Mouse (Mus musculus): ENCODE results near the gene Zfhx2. TPM values are rescaled to one million over a fixed set of nuclear protein-coding genes. Genes with fewer than 3 reads are reported as not detected.

Gene Zfhx2
- polyA plus RNA-seq, 1 experiment from 2014 or later, result 2.9 TPM

DNA sequence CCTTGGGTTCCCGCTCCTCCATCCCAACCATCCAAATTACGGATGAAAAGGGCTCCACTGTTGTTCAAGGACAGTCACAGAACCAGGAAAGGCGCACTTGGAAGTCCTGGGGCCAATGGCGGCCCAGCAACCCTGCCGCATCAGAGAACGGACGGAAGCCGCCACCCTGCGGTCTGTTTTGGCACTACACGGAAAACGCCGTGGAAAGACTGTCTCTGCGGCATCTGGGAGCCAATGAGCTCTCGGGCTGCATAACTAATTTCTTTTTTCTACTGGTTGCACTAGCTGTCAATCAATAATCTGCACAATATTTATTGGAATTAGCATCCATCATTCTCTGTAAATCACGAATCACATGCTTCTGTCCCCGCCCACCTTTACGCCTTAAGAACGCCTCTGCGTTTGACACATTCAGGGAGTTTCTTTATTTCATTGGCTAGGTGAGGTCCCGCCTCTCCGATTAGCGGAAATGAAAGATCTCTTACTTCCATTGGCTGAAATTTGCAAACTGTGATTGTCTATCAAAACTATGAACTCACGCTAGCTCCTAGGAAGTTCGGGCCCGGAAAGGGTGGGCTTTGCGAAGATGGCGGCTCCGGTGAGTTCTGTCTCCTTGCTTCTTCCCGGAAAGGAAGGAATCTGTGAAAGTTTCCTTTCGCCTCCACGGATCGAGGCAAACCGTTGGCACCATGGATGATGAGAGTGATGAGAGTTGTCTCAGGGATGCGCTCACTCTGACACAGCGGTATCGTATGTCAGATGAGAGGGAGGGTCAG lies 76.9 kb downstream of the Zfhx2 start, which contains the start of gene Ngdn:
Gene Ngdn (plus strand): TSS at position 464 of the 776 bp plus-strand sequence.
- Histone ChIP-seq H3K4me1 (ENCODE audit: control insufficient read depth, insufficient read depth, low read length) (no peaks in the 10 kb centered on the region; the same call in 1 of the 2 replicates), H3K9ac (ENCODE audit: low read depth, low read length) (peak within 1 kb of the TSS; percentile 83), H3K27ac (ENCODE audit: low read depth, low read length) (peak within 1 kb of the TSS; percentile 83), H3K4me3 (ENCODE audit: low read depth, low read length) (peak within 1 kb of the TSS; percentile 76), H3K9me3 (replicated peaks; ENCODE audit: control insufficient read depth, low read length) (no peaks in the 10 kb centered on the region), H3K27me3 (ENCODE audit: control insufficient read depth, insufficient read depth, low read length) (no peaks in the 10 kb centered on the region), H3K4me2 (peak within 1 kb of the TSS; percentile 81), H3K36me3 (ENCODE audit: control insufficient read depth, insufficient read depth, low read length) (no peaks in the 10 kb centered on the region; the same call in 1 of the 2 replicates)
- ATAC-seq (replicated peaks; ENCODE audit: insufficient number of reproducible peaks, low FRiP score, low TSS enrichment), result peak; percentile 92
- WGBS (ENCODE audit: insufficient replicate concordance), result under 1% methylated on average over 36 of the region's 36 CpGs

DNA sequence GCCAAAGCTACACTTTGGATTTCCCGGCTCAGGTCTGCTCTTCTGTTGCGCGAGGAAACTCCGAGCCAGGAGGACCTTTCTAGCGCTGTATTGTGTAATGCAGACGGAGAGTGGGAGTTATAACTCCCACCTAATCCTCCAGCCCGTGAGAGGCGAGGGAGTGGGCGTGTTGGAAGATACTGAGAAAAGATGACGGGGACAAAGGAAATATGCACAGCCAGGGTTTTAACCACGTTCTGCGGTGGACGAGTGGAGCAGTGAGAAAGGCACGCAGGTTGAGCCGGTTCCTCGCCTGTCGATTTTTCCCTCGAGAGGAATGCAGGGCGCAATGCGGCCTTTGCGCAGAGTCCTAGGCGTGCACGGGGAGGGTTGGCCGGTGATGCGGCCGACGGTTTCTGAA lies 77.5 kb downstream of the Zfhx2 start:
- no peaks in the 10 kb centered on the region; the same call in 1 of the 2 replicates for H3K4me1 ChIP-seq (ENCODE audit: control insufficient read depth, insufficient read depth, low read length)
- 0% methylated on average over 27 of the region's 27 CpGs for WGBS (ENCODE audit: insufficient replicate concordance)
- ATAC-seq (replicated peaks; ENCODE audit: insufficient number of reproducible peaks, low FRiP score, low TSS enrichment), result peak; percentile 36
- H3K4me3 ChIP-seq (ENCODE audit: low read depth, low read length), result peak overlapping the region; percentile 76
- no peaks in the 10 kb centered on the region; the same call in 1 of the 2 replicates for H3K36me3 ChIP-seq (ENCODE audit: control insufficient read depth, insufficient read depth, low read length)
- peak overlapping the region; percentile 83 for H3K27ac ChIP-seq (ENCODE audit: low read depth, low read length)
- H3K27me3 ChIP-seq (ENCODE audit: control insufficient read depth, insufficient read depth, low read length), result no peaks in the 10 kb centered on the region
- H3K9ac ChIP-seq (ENCODE audit: low read depth, low read length), result peak overlapping the region; percentile 81
- H3K9me3 ChIP-seq (replicated peaks; ENCODE audit: control insufficient read depth, low read length), result no peaks in the 10 kb centered on the region
- peak overlapping the region; percentile 81 for H3K4me2 ChIP-seq

DNA sequence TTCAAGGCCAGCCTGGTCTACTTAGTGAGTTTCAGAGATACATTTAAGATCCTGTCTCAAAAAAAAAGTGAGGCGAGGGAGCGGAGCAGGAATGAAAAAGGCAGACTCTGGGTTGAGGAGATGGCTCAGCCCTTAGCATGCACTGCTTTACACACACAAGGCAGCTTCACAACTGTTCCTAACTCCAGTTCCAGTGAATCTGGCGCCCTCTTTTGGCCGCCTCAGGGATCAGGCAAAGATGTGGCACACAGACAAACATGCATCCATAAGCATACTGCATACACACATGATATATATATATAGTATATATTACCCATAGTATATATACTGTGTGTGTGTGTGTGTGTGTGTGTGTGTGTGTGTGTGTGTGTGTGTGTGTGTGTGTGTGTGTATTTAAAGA lies 81.0 kb downstream of the Zfhx2 start:
- Histone ChIP-seq H3K36me3 (ENCODE audit: control insufficient read depth, insufficient read depth, low read length) (no peaks in the 10 kb centered on the region), H3K4me2 (no peak overlapping the region), H3K27me3 (ENCODE audit: control insufficient read depth, insufficient read depth, low read length) (no peaks in the 10 kb centered on the region), H3K27ac (ENCODE audit: low read depth, low read length) (no peak overlapping the region), H3K4me3 (ENCODE audit: low read depth, low read length) (no peak overlapping the region), H3K4me1 (ENCODE audit: control insufficient read depth, insufficient read depth, low read length) (no peaks in the 10 kb centered on the region; the same call in 1 of the 2 replicates), H3K9me3 (replicated peaks; ENCODE audit: control insufficient read depth, low read length) (no peaks in the 10 kb centered on the region), H3K9ac (ENCODE audit: low read depth, low read length) (no peak overlapping the region)
- 75% methylated on average over 4 of the region's 4 CpGs for WGBS (ENCODE audit: insufficient replicate concordance)
- ATAC-seq (replicated peaks; ENCODE audit: insufficient number of reproducible peaks, low FRiP score, low TSS enrichment), result no peak

Other genes starting within 250 kb of the Zfhx2 start
- gene Homez, start 221.4 kb downstream of the Zfhx2 start, polyA plus RNA-seq (2014; fragmentation: Nextera tagmentation; extraction: Ambion mirVana), result 6.5 and 6.7 TPM in 2 replicates
- gene Ppp1r3e, start 214.8 kb downstream of the Zfhx2 start, polyA plus RNA-seq (2014; fragmentation: Nextera tagmentation; extraction: Ambion mirVana), result 0.94 and 1.8 TPM in 2 replicates
- gene Bcl2l2, start 208.9 kb downstream of the Zfhx2 start, polyA plus RNA-seq (2014; fragmentation: Nextera tagmentation; extraction: Ambion mirVana), result 3.3 TPM in 2 replicates
- gene Gm20521, start 208.9 kb downstream of the Zfhx2 start, polyA plus RNA-seq (2014; fragmentation: Nextera tagmentation; extraction: Ambion mirVana), result 0.31 TPM in 1 of 2 replicates, not detected in the other
- 89.5 and 99.0 TPM in 2 replicates for gene Pabpn1, start 199.8 kb downstream of the Zfhx2 start, polyA plus RNA-seq (2014; fragmentation: Nextera tagmentation; extraction: Ambion mirVana)
- gene Slc22a17, start 179.2 kb downstream of the Zfhx2 start, polyA plus RNA-seq (2014; fragmentation: Nextera tagmentation; extraction: Ambion mirVana), result 26.0 and 28.7 TPM in 2 replicates
- 11.0 and 12.7 TPM in 2 replicates for gene Efs, start 166.2 kb downstream of the Zfhx2 start, polyA plus RNA-seq (2014; fragmentation: Nextera tagmentation; extraction: Ambion mirVana)
- not detected in 2 replicates for gene Il25, start 159.6 kb downstream of the Zfhx2 start, polyA plus RNA-seq (2014; fragmentation: Nextera tagmentation; extraction: Ambion mirVana)
- 0.49 and 0.90 TPM in 2 replicates for gene Cmtm5, start 156.1 kb downstream of the Zfhx2 start, polyA plus RNA-seq (2014; fragmentation: Nextera tagmentation; extraction: Ambion mirVana)
- gene Myh6, start 125.4 kb downstream of the Zfhx2 start, polyA plus RNA-seq (2014; fragmentation: Nextera tagmentation; extraction: Ambion mirVana), result 2,306 and 2,903 TPM in 2 replicates
- gene Gm17428, start 115.4 kb downstream of the Zfhx2 start, polyA plus RNA-seq (2014; fragmentation: Nextera tagmentation; extraction: Ambion mirVana), result not detected in 2 replicates
- 3,446 and 4,122 TPM in 2 replicates for gene Myh7, start 97.7 kb downstream of the Zfhx2 start, polyA plus RNA-seq (2014; fragmentation: Nextera tagmentation; extraction: Ambion mirVana)
- 60.3 and 62.1 TPM in 2 replicates for gene Ngdn, start 76.9 kb downstream of the Zfhx2 start, polyA plus RNA-seq (2014; fragmentation: Nextera tagmentation; extraction: Ambion mirVana)
- 12.4 and 15.1 TPM in 2 replicates for gene Thtpa, start 2.5 kb upstream of the Zfhx2 start, polyA plus RNA-seq (2014; fragmentation: Nextera tagmentation; extraction: Ambion mirVana)
- gene Ap1g2, start 14.3 kb upstream of the Zfhx2 start, polyA plus RNA-seq (2014; fragmentation: Nextera tagmentation; extraction: Ambion mirVana), result 9.1 and 11.4 TPM in 2 replicates
- gene Jph4, start 24.6 kb upstream of the Zfhx2 start, polyA plus RNA-seq (2014; fragmentation: Nextera tagmentation; extraction: Ambion mirVana), result 0.31 and 0.59 TPM in 2 replicates
- gene Dhrs2, start 129.7 kb upstream of the Zfhx2 start, polyA plus RNA-seq (2014; fragmentation: Nextera tagmentation; extraction: Ambion mirVana), result not detected in 2 replicates

All from heart, embryonic 11.5 days (tissue).